Mouse (Mus musculus): ENCODE data around the gene Ctnnd2.

DNA sequence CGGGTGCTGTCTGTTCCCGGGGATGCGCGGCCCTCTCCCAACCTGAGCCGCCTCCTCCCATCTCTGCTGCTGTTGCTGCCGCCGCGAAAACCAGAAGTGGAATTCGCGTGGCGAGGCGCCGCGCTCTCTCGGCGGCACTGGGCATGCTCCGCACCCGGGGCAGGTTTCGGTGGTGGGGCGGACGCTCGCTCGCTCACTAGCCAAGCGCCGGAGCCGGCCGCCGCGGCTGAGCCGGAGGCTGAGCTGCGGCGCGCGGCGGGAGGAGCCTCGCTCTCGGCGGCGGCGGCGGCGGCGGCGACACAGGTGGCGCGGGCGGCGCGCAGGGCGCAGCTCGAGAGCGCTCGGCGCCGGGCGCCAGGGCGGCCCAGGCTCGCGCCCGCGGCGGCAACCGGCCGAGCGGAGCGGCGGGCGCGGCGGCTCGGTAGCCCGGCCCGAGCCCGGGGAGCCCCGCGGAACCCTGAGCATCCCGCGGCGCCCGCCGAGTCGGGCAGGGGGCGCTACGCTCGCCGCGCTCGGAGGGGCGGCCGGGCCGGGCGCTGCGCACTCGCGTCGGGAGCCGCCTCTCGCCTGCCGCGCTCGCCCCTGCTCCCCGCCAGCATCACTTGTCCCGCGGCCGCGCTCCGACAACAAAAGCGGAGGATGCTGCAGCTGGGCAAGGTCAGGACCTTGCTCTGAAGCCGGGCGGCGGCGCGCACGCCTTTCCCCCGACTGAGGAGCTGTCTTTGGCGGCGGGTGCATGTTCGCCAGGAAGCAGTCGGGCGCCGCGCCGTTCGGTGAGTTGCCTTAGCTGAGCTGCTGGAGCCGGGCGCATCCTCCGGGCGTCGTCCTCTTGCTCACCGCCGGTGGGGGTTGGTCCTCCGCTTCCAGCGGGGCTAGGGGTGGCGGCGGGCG is at the start of gene Ctnnd2:
- TF ChIP-seq CTCF (IDR thresholded peaks at IDR 0.05), result no peak
- TF ChIP-seq POLR2A (IDR thresholded peaks at IDR 0.05; ENCODE audit: insufficient read depth, low read depth, low read length), result no peak
- no peak for TF ChIP-seq EP300 (IDR thresholded peaks at IDR 0.05; ENCODE audit: insufficient read depth, low read depth, low read length)
